In genomic region chr8:10405469-10405868, GRCm38 (mm10) we compare ENCODE assay signal across 8 mouse cellular contexts.
DNase-seq lines count a peak whose midpoint lies in the region; ATAC-seq lines count a peak whose summit lies in the region.
"Had no signal": no experiment of that assay in that cellular context is flagged by ENCODE, and none has a peak within 500 bp of the region (broad histone marks: within the 10 kb centered on the region; RNA-seq: fewer than 3 reads in every experiment).

No protein-coding gene starts in this region.

- H3K27me3 ChIP-seq in embryonic facial prominence, embryonic 14.5 days (replicated peaks; ENCODE audit: control insufficient read depth, insufficient read depth, low read length), result no peaks in the 10 kb centered on the region
- no peaks in the 10 kb centered on the region for H3K27me3 ChIP-seq in lung, embryonic 16.5 days (ENCODE audit: control insufficient read depth, insufficient read depth, low read depth, low read length)
- H3K27me3 ChIP-seq: stomach, embryonic 15.5 days had no signal

- H3K9me3 ChIP-seq in embryonic facial prominence, embryonic 14.5 days (ENCODE audit: control insufficient read depth, low read length), result no peaks in the 10 kb centered on the region
- H3K9me3 ChIP-seq in lung, embryonic 16.5 days (ENCODE audit: control insufficient read depth, low read length), result no peaks in the 10 kb centered on the region
- H3K9me3 ChIP-seq: stomach, embryonic 15.5 days had no signal

- H3K4me3 ChIP-seq in embryonic facial prominence, embryonic 14.5 days (ENCODE audit: low read depth, low read length), result no peak overlapping the region
- no peak overlapping the region for H3K4me3 ChIP-seq in lung, embryonic 16.5 days (ENCODE audit: low read length)
- H3K4me3 ChIP-seq: stomach, embryonic 15.5 days had no signal

- H3K27ac ChIP-seq in embryonic facial prominence, embryonic 14.5 days (replicated peaks; ENCODE audit: low read depth, low read length), result no peak overlapping the region
- H3K27ac ChIP-seq in lung, embryonic 16.5 days (ENCODE audit: low read length), result no peak overlapping the region
- H3K27ac ChIP-seq: stomach, embryonic 15.5 days had no signal

- H3K4me2 ChIP-seq in embryonic facial prominence, embryonic 14.5 days (ENCODE audit: low read depth, low read length), result no peak overlapping the region
- no peak overlapping the region for H3K4me2 ChIP-seq in lung, embryonic 16.5 days (ENCODE audit: low read depth, low read length)
- H3K4me2 ChIP-seq: stomach, embryonic 15.5 days had no signal

- no peaks in the 10 kb centered on the region for H3K36me3 ChIP-seq in embryonic facial prominence, embryonic 14.5 days (ENCODE audit: control insufficient read depth, insufficient read depth, low read length)
- no peaks in the 10 kb centered on the region for H3K36me3 ChIP-seq in lung, embryonic 16.5 days (ENCODE audit: control insufficient read depth, insufficient read depth, low read length)
- H3K36me3 ChIP-seq: stomach, embryonic 15.5 days had no signal

- peak; percentile 10 to 55 for DNase-seq in spleen, postnatal 10 days (ENCODE audit: low spot score in 2 of 2)
- DNase-seq in spleen, postnatal 36 days (ENCODE audit: low spot score in 2 of 2), result no peak
- peak; percentile 56 for DNase-seq in adrenal gland, postnatal 25 days
- DNase-seq in embryonic facial prominence, embryonic 14.5 days (ENCODE audit: low spot score), result peak; percentile 68
- peak; percentile 26 for DNase-seq in kidney, adult 11 months
- DNase-seq in right cerebral cortex, postnatal 14 days, result peak; percentile 71

- 25% methylated on average over 8 of the region's 8 CpGs for WGBS in embryonic facial prominence, embryonic 14.5 days
- WGBS in lung, embryonic 16.5 days, result 33% methylated on average over 8 of the region's 8 CpGs

- H3K9ac ChIP-seq in embryonic facial prominence, embryonic 14.5 days (ENCODE audit: low read depth, low read length), result no peak overlapping the region
- no peak overlapping the region for H3K9ac ChIP-seq in lung, embryonic 16.5 days (ENCODE audit: low read length)
- H3K9ac ChIP-seq: stomach, embryonic 15.5 days had no signal

- peak; percentile 50; the same call in 1 of the 2 replicates for ATAC-seq in embryonic facial prominence, embryonic 14.5 days (ENCODE audit: low read depth)
- 0 out of 2 replicates have a peak, but pooled peaks have one; percentile 51 for ATAC-seq in lung, embryonic 16.5 days (ENCODE audit: low read depth)

- H3K4me1 ChIP-seq in embryonic facial prominence, embryonic 14.5 days (ENCODE audit: control insufficient read depth, insufficient read depth, low read length), result no peaks in the 10 kb centered on the region
- H3K4me1 ChIP-seq in lung, embryonic 16.5 days (replicated peaks; ENCODE audit: control insufficient read depth, insufficient read depth, low read length), result no peaks in the 10 kb centered on the region
- H3K4me1 ChIP-seq: stomach, embryonic 15.5 days had no signal

Comparison
In these comparisons a context has a peak if more than half of its experiments do, and no peak if none do; other contexts are left out.
1. DNase-seq: peak in spleen, postnatal 10 days (2 of 2), adrenal gland, postnatal 25 days (single experiment), embryonic facial prominence, embryonic 14.5 days (single experiment), kidney, adult 11 months (single experiment) and right cerebral cortex, postnatal 14 days (single experiment); none in spleen, postnatal 36 days (0 of 2).